Mouse (Mus musculus): ENCODE results near the gene Slc8a3.

- TF ChIP-seq CTCF (conservative IDR thresholded peaks at IDR 0.05; ENCODE audit: low read length): no peak
- TF ChIP-seq POU5F1 (IDR thresholded peaks at IDR 0.05; ENCODE audit: borderline replicate concordance, low read length): no peak
- TF ChIP-seq NANOG (IDR thresholded peaks at IDR 0.05; ENCODE audit: borderline replicate concordance, low read length): no peak
Observed at GRCm38 (mm10) chr12:81150917-81151316, 182.1 kb downstream of the Slc8a3 start.

Data from E14TG2a.4 (cell line).